Mouse (Mus musculus) gastrocnemius, postnatal 25 days (tissue): ENCODE results near the gene Mat2b. TPM values are rescaled to one million over a fixed set of nuclear protein-coding genes. Genes with fewer than 3 reads are reported as not detected.
"Not testable (repeated sequence)": the region's sequence is repeated elsewhere in the genome, so short reads cannot be mapped to it uniquely, and the experiment has no call there.

Experiments used
- DNase-seq: peaks from one replicate; pipeline ENCODE4 v3.0.0; 2022
- long read RNA-seq, 2 experiments: library from polyadenylated mRNA; stranded (forward); transcript quantifications; one replicate each; pipeline ENCODE4 v2.0.0; 2021
- total RNA-seq, 2 experiments: library from RNA; stranded (reverse); gene quantifications; 1 replicate in 1 of 2; 2 replicates in 1 of 2; pipeline ENCODE4 v1.2.3; 2021

The Mat2b gene
- 10 to 100 TPM; 55.6 to 58.6 TPM for total RNA-seq
- long read RNA-seq, experiment 1, transcript Mat2b-202 (7 exons, 2,053 nt): minor isoform, 10 of 113 reads
- long read RNA-seq, experiment 1, transcript Mat2b-201 (7 exons, 1,949 nt): major isoform, 92 of 113 reads
- long read RNA-seq, experiment 1, partial matches to known transcripts: 5 of 113 reads
- long read RNA-seq, experiment 1, other reads (novel, unspliced or antisense): 6 of 113 reads
- long read RNA-seq, experiment 2, transcript Mat2b-201 (7 exons, 1,949 nt): major isoform, 99 of 131 reads
- long read RNA-seq, experiment 2, transcript Mat2b-202 (7 exons, 2,053 nt): minor isoform, 13 of 131 reads
- long read RNA-seq, experiment 2, partial matches to known transcripts: 2 of 131 reads
- long read RNA-seq, experiment 2, other reads (novel, unspliced or antisense): 17 of 131 reads

- no peak for DNase-seq
These were observed at the start of gene Mat2b for GRCm38 (mm10) chr11:40695103-40695502. TSS of gene Mat2b (minus strand) at chr11:40695203.

- no peak for DNase-seq
These were observed 49.3 kb upstream of the Mat2b start for GRCm38 (mm10) chr11:40744348-40744747.

- no peak for DNase-seq
These were observed 46.7 kb upstream of the Mat2b start for GRCm38 (mm10) chr11:40741605-40742262.

GRCm38 (mm10) chr11:40737369-40737768, 42.4 kb upstream of the Mat2b start:
- DNase-seq: no peak

- DNase-seq: no peak
These were observed 39.3 kb upstream of the Mat2b start for GRCm38 (mm10) chr11:40734251-40734752.

- DNase-seq: peak; percentile 91
These were observed 38.6 kb upstream of the Mat2b start, which contains the start of the genes Hmmr and Nudcd2 for GRCm38 (mm10) chr11:40733339-40734174. TSS of gene Hmmr (minus strand) at chr11:40733422. TSS of gene Nudcd2 (plus strand) at chr11:40733667.

GRCm38 (mm10) chr11:40732997-40733338, 38.0 kb upstream of the Mat2b start:
- DNase-seq: no peak

- no peak for DNase-seq
These were observed 23.3 kb upstream of the Mat2b start for GRCm38 (mm10) chr11:40718324-40718723.

GRCm38 (mm10) chr11:40715524-40715923, 20.5 kb upstream of the Mat2b start:
- no peak for DNase-seq

GRCm38 (mm10) chr11:40713858-40714257, 18.9 kb upstream of the Mat2b start:
- DNase-seq: no peak

- DNase-seq: not testable (repeated sequence)
These were observed 14.9 kb upstream of the Mat2b start for GRCm38 (mm10) chr11:40709899-40710298.

GRCm38 (mm10) chr11:40694311-40695087, 504 bp downstream of the Mat2b start:
- peak; percentile 66 for DNase-seq

GRCm38 (mm10) chr11:40693366-40693951, 1.5 kb downstream of the Mat2b start:
- peak; percentile 65 for DNase-seq

- peak; percentile 95 for DNase-seq
These were observed 2.3 kb downstream of the Mat2b start for GRCm38 (mm10) chr11:40692511-40693365.

GRCm38 (mm10) chr11:40692101-40692509, 2.9 kb downstream of the Mat2b start:
- DNase-seq: no peak

- DNase-seq: no peak
These were observed 4.4 kb downstream of the Mat2b start for GRCm38 (mm10) chr11:40690444-40691127.

GRCm38 (mm10) chr11:40683295-40683694, 11.7 kb downstream of the Mat2b start:
- no peak for DNase-seq

GRCm38 (mm10) chr11:40682456-40682855, 12.5 kb downstream of the Mat2b start:
- DNase-seq: no peak

- no peak for DNase-seq
These were observed 17.8 kb downstream of the Mat2b start for GRCm38 (mm10) chr11:40677169-40677568.
